Mouse (Mus musculus) kidney, adult 2 months (tissue): ENCODE data around the gene Rapgef1. TPM values are rescaled to one million over a fixed set of nuclear protein-coding genes. Genes with fewer than 3 reads are reported as not detected.

Source experiments
- DNase-seq: peaks from one replicate; pipeline ENCODE4 v3.0.0; 2021
- H3K27ac ChIP-seq: fragments of 200-500 bp; 2 replicates; pipeline ENCODE4 v1.5.1; 2012; ENCODE audit warnings: low read depth, low read length, control low read depth, inconsistent platforms; ENCODE audit not compliant: insufficient read depth
- H3K27me3 ChIP-seq: fragments of 200-500 bp; replicated peaks from 2 replicates; pipeline ENCODE4 v1.6.1; 2012; ENCODE audit warnings: mild to moderate bottlenecking, moderate library complexity, low read length, inconsistent platforms; ENCODE audit not compliant: control insufficient read depth, insufficient read depth
- H3K36me3 ChIP-seq: fragments of 200-500 bp; 2 replicates; pipeline ENCODE4 v1.6.1; 2012; ENCODE audit warnings: mild to moderate bottlenecking, moderate library complexity, low read length, inconsistent platforms; ENCODE audit not compliant: control insufficient read depth, insufficient read depth
- H3K4me1 ChIP-seq: fragments of 200-500 bp; 2 replicates; pipeline ENCODE4 v1.6.1; 2011; ENCODE audit warnings: low read length; ENCODE audit not compliant: control insufficient read depth, insufficient read depth
- H3K4me3 ChIP-seq: fragments of 200-500 bp; 2 replicates; pipeline ENCODE4 v1.5.1; 2011; ENCODE audit warnings: mild to moderate bottlenecking, low read depth, low read length, control low read depth; ENCODE audit not compliant: insufficient read depth
- CTCF ChIP-seq: fragments of 200-500 bp; conservative IDR thresholded peaks from 2 replicates; pipeline ENCODE4 v1.5.1; 2011; ENCODE audit warnings: low read depth, mild to moderate bottlenecking, control low read depth, low read length, moderate library complexity, mixed read lengths; ENCODE audit not compliant: insufficient read depth, insufficient read length
- POLR2A ChIP-seq: fragments of 200-500 bp; IDR thresholded peaks from one replicate; pipeline ENCODE4 v1.6.1; 2011; ENCODE audit warnings: low read depth, low read length, control low read depth
- WGBS: fragments of 180-500 bp; shearing (Covaris S2); methylation state at CpG from one replicate; pipeline ENCODE4 v1.1.7; 2018; 5-methylcytosine and 5-hydroxymethylcytosine counted together
- polyA plus RNA-seq: library from polyadenylated mRNA; depleted of rRNA; stranded (reverse); fragments of >200 nt; gene quantifications from 2 replicates; pipeline ENCODE4 v1.2.3, GENCODE M21; 2012

The Rapgef1 gene
- polyA plus RNA-seq, 1 experiment, result 38.9 TPM

- no peaks in the 10 kb centered on the region; the same call in none of the 2 replicates for H3K36me3 ChIP-seq
- no peaks in the 10 kb centered on the region for H3K4me1 ChIP-seq
- peak; percentile 28 for DNase-seq
- H3K4me3 ChIP-seq, result no peak overlapping the region
- H3K27ac ChIP-seq, result no peak overlapping the region
- WGBS, result 73% methylated on average over 5 of the region's 5 CpGs
- no peaks in the 10 kb centered on the region for H3K27me3 ChIP-seq
- TF ChIP-seq POLR2A, result no peak
- TF ChIP-seq CTCF, result no peak
Measured at GRCm38 (mm10) chr2:29739368-29739767, 119.8 kb downstream of the Rapgef1 start.

GRCm38 (mm10) chr2:29741207-29741606, 121.7 kb downstream of the Rapgef1 start:
- no peak overlapping the region for H3K27ac ChIP-seq
- WGBS, result 93% methylated on average over 6 of the region's 6 CpGs
- H3K4me3 ChIP-seq, result no peak overlapping the region
- no peaks in the 10 kb centered on the region for H3K27me3 ChIP-seq
- no peaks in the 10 kb centered on the region; the same call in 1 of the 2 replicates for H3K36me3 ChIP-seq
- DNase-seq, result no peak
- H3K4me1 ChIP-seq, result no peaks in the 10 kb centered on the region
- TF ChIP-seq CTCF, result no peak
- TF ChIP-seq POLR2A, result no peak

DNA sequence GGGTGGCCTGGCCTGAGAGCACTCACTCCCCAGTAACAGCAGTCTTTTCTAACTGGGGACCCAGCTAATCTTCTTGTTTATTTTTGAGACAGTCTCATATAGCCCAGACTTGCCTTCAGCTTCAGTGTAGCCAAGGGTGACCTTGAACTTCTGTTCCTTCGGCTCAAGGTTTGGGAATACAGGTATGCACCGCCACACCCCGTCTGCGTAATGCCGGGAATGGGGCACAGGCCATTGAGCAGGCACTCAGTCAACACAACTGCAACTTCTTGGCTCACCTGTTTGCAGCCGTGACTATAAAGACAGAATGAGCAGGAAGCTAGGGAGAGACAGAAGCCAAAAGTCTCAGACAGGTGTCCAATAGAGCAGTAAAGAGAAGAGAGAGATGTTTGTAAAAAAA, 124.7 kb downstream of the Rapgef1 start:
- DNase-seq, result peak; percentile 65
- Histone ChIP-seq H3K36me3 (no peaks in the 10 kb centered on the region), H3K27me3 (no peaks in the 10 kb centered on the region), H3K4me3 (no peak overlapping the region), H3K4me1 (no peaks in the 10 kb centered on the region), H3K27ac (peak overlapping the region; percentile 67)
- TF ChIP-seq POLR2A (no peak), CTCF (no peak)
- 52% methylated on average over 6 of the region's 6 CpGs for whole genome bisulfite sequencing

DNA sequence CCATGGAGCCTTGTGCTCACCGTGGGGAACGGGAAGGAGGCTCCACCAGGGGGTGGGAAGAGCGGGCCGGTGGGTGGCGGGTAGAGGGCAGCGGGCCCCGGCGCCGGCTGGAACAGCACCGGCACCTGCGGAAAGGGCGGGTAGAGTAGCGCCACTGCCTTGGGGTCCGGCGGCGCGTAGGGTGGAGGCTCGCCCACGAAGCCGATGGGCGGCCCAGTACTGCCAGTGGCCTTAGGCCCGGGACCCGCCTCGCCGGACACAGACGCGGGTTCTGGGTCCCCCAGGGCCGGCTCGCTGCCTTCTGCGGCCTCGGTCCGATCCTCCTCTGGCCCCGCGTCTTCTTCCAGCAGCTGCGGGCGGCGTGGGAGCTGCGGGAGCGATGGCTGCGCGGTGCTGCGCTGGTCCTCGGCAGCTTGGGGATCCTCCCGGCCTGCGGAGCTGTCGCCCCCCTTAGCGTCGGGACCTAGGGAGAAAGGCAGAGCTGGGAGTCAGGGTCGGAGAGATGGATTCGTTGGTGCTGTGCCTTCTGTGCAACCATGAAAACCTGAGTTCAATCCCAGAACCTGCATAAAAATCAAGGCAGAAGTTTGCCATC, 127.8 kb downstream of the Rapgef1 start:
- no peak for TF ChIP-seq POLR2A
- TF ChIP-seq CTCF, result no peak
- Histone ChIP-seq H3K27ac (no peak overlapping the region), H3K27me3 (no peaks in the 10 kb centered on the region), H3K36me3 (no peaks in the 10 kb centered on the region), H3K4me3 (no peak overlapping the region), H3K4me1 (peaks cover 3% of the 10 kb centered on the region; the same call in 1 of the 2 replicates)
- WGBS, result 16% methylated on average over 50 of the region's 50 CpGs
- DNase-seq, result no peak

- 65% methylated on average over 5 of the region's 5 CpGs for WGBS
- Histone ChIP-seq H3K27ac (no peak overlapping the region), H3K4me3 (no peak overlapping the region), H3K36me3 (no peaks in the 10 kb centered on the region), H3K4me1 (peaks cover 3% of the 10 kb centered on the region; the same call in 1 of the 2 replicates), H3K27me3 (no peaks in the 10 kb centered on the region)
- no peak for TF ChIP-seq POLR2A
- no peak for TF ChIP-seq CTCF
- DNase-seq, result peak; percentile 30
Measured at GRCm38 (mm10) chr2:29747852-29748251, 128.3 kb downstream of the Rapgef1 start.

DNA sequence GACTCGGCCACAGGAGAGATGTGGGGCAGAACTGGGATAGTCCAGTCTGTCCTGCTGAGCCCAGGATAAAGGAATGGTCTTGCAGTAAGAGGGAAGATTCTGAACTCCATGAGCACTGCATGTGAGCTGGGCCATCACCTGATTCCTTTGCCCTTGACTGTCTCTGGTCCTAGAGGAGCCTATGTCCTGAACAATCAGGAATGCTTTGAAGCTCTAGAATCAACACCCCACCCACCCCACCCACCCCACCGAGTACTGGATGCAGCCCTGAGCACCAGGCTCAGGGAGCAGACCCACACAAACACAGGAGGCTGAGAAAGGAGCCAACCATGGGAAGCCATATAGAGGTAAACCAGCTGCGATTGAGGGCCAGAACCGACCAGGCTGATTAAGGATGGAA, 129.0 kb downstream of the Rapgef1 start:
- TF ChIP-seq POLR2A (no peak), CTCF (no peak)
- Histone ChIP-seq H3K27ac (no peak overlapping the region), H3K27me3 (no peaks in the 10 kb centered on the region), H3K4me1 (peaks cover 3% of the 10 kb centered on the region; the same call in 1 of the 2 replicates), H3K4me3 (no peak overlapping the region), H3K36me3 (no peaks in the 10 kb centered on the region)
- WGBS, result 90% methylated on average over 4 of the region's 4 CpGs
- no peak for DNase-seq

GRCm38 (mm10) chr2:29751497-29751896, 132.0 kb downstream of the Rapgef1 start, which contains the start of gene Gm13420:
Gm13420 (minus strand) TSS chr2:29751685.
- Histone ChIP-seq H3K36me3 (no peaks in the 10 kb centered on the region), H3K4me1 (peaks cover 3% of the 10 kb centered on the region; the same call in 1 of the 2 replicates), H3K27ac (peak within 1 kb of the TSS; percentile 59), H3K27me3 (no peaks in the 10 kb centered on the region), H3K4me3 (peak within 1 kb of the TSS; percentile 42)
- WGBS, result 4% methylated on average over 28 of the region's 28 CpGs
- no peak for TF ChIP-seq CTCF
- TF ChIP-seq POLR2A, result no peak
- DNase-seq, result peak; percentile 85
